Mouse (Mus musculus): ENCODE measurements around the gene Ccdc141.

DNA sequence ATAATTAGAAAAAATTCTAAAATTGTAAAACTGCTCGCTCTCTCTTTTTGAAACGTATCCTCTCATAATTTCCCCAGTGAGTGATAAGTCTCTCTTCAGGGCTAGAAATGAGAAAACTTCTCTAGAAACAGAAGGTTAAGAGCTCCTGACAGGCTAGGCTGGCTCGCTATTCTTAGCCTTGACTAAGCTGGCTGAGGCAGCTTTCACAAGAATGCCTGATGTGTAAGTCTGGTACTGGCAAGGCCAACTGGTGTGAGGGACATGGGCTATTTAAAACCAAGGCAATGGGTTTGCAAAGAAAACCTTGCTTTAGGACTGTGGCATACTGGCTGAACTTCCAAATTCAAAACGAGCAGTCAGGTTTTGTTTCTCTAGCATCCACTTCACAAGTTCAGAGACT lies 136.3 kb downstream of the Ccdc141 start:
- TF ChIP-seq POLR2A (IDR thresholded peaks at IDR 0.05; ENCODE audit: low read depth, low read length): no peak
- no peak for TF ChIP-seq CTCF (IDR thresholded peaks at IDR 0.05; ENCODE audit: borderline replicate concordance, insufficient read depth, low read length)
